Mouse (Mus musculus): Measurements from ENCODE around the gene Msh6. TPM values are rescaled to one million over a fixed set of nuclear protein-coding genes. Genes with fewer than 3 reads are reported as not detected.
"Not testable (repeated sequence)": the region's sequence is repeated elsewhere in the genome, so short reads cannot be mapped to it uniquely, and the experiment has no call there.

The Msh6 gene
- total RNA-seq, 2 experiments from 2014 or later: 3.4 to 3.6 TPM

DNA sequence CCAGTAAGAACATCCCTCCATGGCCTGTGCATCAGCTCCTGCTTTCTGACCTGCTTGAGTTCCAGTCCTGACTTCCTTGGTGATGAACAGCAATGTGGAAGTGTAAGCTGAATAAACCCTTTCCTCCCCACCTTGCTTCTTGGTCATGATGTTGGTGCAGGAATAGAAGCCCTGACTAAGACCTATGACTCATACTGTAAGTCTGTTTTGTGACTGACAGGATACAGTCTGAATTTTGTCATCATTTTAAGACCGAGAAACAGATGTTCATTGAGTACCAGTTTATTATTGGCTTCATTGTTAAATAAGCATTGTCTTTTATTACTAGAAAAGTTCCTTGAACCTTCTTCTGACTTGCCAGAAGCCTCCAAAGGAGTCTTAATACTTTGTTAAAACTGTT, 4.8 kb downstream of the Msh6 start:
- DNase-seq: not testable (repeated sequence)

- no peak for DNase-seq
Observed at GRCm38 (mm10) chr17:87982112-87982511, 7.2 kb downstream of the Msh6 start.

DNA sequence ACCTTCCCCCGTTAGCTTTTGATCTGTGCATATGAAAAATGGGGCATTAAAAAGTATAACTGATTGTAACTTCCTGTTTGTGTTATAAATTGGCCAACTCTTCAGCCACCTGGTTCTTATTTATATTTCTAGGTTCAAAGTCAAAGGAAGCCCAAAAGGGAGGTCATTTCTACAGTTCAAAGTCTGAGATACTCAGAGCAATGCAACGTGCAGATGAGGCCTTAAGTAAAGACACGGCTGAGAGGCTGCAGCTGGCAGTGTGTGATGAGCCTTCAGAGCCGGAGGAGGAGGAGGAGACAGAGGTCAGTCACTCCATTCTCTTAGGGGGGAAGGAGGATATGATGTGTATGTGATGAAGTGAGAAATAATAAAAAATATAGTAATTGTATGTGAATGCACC, 8.5 kb downstream of the Msh6 start:
- no peak for DNase-seq

DNA sequence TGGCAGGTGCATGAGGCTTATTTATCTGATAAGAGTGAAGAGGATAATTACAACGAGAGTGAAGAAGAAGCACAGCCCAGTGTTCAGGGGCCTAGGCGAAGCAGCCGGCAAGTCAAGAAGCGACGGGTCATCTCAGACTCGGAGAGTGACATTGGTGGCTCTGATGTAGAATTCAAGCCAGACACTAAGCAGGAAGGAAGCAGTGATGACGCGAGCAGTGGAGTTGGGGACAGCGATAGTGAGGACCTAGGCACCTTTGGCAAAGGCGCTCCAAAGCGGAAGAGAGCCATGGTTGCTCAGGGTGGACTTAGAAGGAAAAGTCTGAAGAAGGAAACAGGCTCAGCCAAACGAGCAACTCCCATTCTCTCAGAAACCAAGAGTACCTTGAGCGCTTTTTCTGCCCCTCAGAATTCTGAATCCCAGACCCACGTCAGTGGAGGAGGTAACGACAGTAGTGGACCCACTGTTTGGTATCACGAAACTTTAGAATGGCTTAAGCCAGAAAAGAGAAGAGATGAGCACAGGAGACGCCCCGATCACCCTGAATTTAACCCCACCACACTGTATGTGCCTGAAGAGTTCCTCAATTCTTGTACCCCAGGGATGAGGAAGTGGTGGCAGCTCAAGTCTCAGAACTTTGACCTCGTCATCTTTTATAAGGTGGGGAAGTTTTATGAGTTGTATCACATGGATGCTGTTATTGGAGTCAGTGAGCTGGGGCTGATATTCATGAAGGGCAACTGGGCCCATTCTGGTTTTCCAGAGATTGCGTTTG, 9.8 kb downstream of the Msh6 start:
- DNase-seq: no peak

GRCm38 (mm10) chr17:87985916-87986315, 11.1 kb downstream of the Msh6 start:
- DNase-seq: no peak

DNA sequence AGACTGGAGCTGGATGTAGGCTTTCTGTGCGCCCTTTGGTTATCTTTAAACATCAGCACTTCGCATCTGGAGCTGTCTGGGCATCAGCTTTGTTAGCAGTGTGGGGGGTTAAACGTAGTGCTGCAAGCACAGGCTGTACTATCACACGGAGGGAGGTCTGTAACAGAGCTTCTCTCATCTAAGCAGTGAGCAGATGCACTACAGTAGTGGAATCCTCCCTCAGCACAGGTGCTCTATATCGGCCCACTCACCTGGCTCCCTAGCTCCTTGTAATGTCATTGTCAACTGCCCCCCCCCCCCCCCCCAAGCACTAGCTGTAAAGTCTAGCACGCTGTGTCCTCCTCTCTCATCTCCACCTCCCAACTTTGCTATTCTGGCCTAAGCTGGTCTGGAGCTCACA, 12.6 kb downstream of the Msh6 start:
- DNase-seq: no peak

- no peak for DNase-seq
Observed at GRCm38 (mm10) chr17:87992154-87992553, 17.3 kb downstream of the Msh6 start.

DNA sequence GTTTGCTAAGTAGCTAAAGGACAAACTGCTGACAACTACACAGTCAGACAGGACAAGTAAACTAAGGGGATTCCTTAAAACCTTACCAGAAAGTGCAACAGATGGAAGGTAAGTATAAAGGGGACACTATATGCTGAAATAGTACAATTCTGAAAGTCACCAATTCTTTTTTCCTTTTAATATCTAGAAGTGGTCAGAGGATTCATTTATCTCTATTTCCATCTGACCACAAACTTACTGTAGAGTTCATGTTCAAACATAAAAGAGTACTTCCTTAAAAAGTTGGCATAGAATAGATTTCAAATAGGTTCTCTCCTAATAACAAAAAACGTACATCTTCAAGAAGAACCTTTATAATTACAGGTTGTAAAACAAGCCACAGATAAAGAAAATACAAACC, 18.5 kb downstream of the Msh6 start:
- no peak for DNase-seq

GRCm38 (mm10) chr17:87997808-87998207, 22.9 kb downstream of the Msh6 start:
- no peak for DNase-seq

- no peak for DNase-seq
Observed at GRCm38 (mm10) chr17:88004892-88005291, 30.0 kb downstream of the Msh6 start.

GRCm38 (mm10) chr17:88006956-88007355, 32.1 kb downstream of the Msh6 start:
- DNase-seq: no peak

GRCm38 (mm10) chr17:88014456-88014855, 39.6 kb downstream of the Msh6 start:
- no peak for DNase-seq

DNA sequence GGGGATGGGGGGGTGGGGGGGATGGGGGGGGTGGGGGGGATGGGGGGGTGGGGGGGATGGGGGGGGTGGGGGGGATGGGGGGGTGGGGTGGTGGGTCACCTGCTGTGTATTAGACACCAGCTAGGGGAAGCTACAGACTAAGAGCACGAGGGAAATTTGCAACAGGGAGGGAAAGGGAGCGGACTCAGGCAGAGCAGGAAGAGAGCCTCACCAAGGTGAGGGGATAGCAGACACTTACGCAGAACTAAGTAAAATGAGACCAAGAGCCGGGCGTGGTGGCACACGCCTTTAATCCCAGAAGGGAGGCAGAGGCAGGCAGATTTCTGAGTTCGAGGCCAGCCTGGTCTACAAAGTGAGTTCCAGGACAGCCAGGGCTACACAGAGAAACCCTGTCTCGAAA, 41.2 kb downstream of the Msh6 start:
- DNase-seq: not testable (repeated sequence)

DNA sequence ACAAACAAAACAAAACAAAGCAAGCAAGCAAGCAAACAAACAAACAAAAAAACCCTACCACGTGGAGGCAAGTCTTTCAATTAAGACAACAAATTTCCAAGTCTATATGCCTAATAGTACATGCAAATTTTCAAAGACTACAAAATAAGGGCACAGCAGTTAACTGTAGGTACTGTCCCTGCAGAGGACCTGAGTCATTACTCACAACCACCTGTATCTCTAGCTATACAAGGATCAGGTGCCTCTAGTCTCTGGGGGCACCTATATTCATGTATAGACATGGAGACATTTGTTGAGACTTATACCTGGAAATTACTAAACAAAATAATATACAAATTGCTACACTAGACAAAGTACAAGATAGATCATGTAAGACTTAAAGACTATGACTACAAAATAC, 49.1 kb downstream of the Msh6 start:
- no peak for DNase-seq

DNA sequence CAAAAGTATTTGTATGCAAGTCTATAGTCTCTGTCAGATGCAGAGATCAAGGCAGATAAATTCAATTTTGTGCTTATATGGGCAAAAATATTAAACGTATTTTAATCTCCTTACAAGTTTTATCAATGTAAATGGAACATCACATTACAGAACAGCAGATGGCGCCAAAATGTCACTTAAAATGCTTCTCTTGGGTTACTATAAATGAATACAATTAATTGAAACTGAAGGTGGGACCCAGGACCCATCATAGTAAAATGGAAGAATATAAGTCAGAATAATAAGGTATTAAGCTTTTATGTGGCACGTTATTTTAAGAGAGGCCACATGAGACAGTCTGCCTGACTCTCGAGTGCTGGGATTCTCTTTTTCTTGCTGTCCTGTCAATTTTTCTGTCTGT, 50.4 kb downstream of the Msh6 start:
- DNase-seq: no peak

DNA sequence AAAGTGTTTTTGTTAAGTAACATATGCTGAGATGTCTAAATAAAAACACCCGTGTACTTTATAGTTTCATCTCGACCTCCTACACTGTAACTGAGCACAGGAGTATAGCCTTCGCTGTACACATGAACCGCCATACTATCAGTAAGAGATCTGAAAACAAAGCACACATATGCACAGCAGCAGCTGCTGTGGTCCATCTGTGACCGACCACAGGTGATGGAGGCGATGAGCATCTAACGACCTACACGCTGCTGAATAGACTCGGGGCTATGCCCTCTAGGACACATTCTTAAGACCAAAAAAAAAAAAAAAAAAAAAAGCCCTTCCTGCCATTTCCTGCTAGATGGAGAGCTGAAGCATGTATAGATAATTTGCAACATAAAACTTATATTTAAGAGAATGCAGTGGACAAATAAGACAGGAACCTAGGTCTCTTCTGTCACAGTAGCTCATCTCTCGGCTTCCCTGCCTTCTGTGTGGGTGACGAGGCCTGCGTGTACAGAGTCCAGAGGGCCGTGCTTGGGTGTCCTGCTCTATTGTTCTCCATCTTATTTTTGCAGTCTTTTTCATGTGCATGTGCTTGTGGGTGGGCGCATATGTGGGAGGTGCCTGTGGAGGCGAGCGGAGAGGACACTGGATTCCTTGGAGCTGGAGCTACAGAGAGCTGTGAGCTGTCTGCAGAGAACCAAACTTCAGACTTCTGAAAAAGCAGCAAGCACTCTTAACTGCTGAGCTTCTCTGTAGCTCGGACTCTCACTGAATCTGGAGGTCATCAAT, 54.5 kb downstream of the Msh6 start:
- DNase-seq: no peak

- DNase-seq: no peak
Observed at GRCm38 (mm10) chr17:88031755-88032154, 56.9 kb downstream of the Msh6 start.

- no peak for DNase-seq
Observed at GRCm38 (mm10) chr17:88034418-88034817, 59.6 kb downstream of the Msh6 start.

Other genes with a start within 250 kb of the Msh6 start
- not detected for gene Kcnk12, start 177.1 kb upstream of the Msh6 start, total RNA-seq (2021)
- gene Rpl36-ps4, start 54.1 kb upstream of the Msh6 start, total RNA-seq (2021): not detected
- 10 to 100 TPM; 27.0 to 27.2 TPM for gene Fbxo11, start 90.2 kb downstream of the Msh6 start, total RNA-seq (2021)